Mouse (Mus musculus) v-Abl transformed pro-B cells (cell line): ENCODE data around the gene Gm17268.

Experiments
- in situ Hi-C, 2 experiments: fragments of 400-800 bp; cut with MboI; formaldehyde crosslinking; loops; one replicate each; pipeline ENCODE4 v1.15.1; 2025; ENCODE audit not compliant: unreplicated experiment in 2 of 2

Gene Gm17268

GRCm38 (mm10) chr11:82038535-82038934 is at the start of gene Gm17268:
TSS of gene Gm17268 (minus strand) at chr11:82038562.
- in situ Hi-C loops: no loop called here

- in situ Hi-C loops: no loop called here
Observed at GRCm38 (mm10) chr11:82084360-82084759, 46.0 kb upstream of the Gm17268 start.

GRCm38 (mm10) chr11:82080865-82081264 is 42.5 kb upstream of the Gm17268 start:
- in situ Hi-C loops: no loop called here

DNA sequence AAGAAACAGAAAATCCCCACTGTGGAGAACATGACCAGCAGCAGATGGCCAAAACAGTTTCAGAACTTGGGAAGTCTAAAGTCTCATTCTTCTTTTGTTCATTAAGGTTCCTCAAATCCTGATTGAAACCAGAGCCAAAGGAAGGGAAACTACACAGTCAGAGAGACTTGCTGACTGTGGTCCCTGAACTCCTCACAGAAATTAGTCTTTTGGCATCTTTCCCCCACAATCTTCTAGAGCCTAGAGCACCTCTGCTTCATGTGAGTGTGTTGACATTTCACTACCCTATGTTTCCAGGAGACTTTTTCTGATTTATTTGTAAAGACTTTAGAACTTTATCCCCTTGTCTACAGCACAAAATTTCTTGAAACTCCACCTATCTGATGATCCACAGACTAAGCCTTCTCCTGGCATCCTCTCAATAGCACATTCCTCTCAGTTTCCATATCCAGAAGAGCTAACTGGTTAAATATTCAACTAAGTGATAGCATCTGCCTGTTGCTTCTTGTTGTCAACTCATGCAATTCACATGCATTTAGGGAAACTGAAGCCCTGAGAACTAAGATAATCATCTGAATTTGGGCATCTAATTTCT is 39.9 kb upstream of the Gm17268 start:
- in situ Hi-C loops: no loop called here

GRCm38 (mm10) chr11:82077031-82077430 is 38.7 kb upstream of the Gm17268 start:
- in situ Hi-C loops: no loop called here

GRCm38 (mm10) chr11:82073686-82074085 is 35.3 kb upstream of the Gm17268 start:
- in situ Hi-C loops: loop anchor here in 1 of 2 experiments (25.0 kb wide), 1 partner anchor 1114 kb away; the partner anchor contains the start of genes Slfn3 and Slfn4

DNA sequence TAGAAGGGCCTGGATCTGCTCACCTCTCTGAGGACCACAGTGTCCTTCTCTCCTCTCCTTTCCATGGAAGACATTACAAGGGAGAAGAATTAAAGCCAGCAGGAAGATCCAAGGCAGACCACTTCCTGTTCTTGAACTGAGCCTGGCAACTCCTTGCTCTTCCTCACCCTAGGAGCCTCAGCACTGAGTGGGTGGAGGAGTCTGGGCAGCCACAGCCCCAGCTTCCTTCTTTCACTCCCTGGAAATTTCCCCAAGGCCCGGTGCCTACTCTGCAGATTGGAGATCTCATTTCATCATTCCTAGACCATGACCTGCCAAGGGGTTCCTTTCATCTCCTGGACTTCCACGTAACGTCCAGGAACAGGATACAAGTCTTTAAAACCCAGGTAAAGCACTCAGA is 34.6 kb upstream of the Gm17268 start:
- in situ Hi-C loops: loop anchor here in 1 of 2 experiments (25.0 kb wide), 1 partner anchor 1114 kb away; the partner anchor contains the start of genes Slfn3 and Slfn4

GRCm38 (mm10) chr11:82072374-82072773 is 34.0 kb upstream of the Gm17268 start:
- in situ Hi-C loops: loop anchor here in 1 of 2 experiments (25.0 kb wide), 1 partner anchor 1115 kb away; the partner anchor contains the start of genes Slfn3 and Slfn4

GRCm38 (mm10) chr11:82071076-82071475 is 32.7 kb upstream of the Gm17268 start:
- in situ Hi-C loops: loop anchor here in 1 of 2 experiments (25.0 kb wide), 1 partner anchor 1116 kb away; the partner anchor contains the start of genes Slfn3 and Slfn4

GRCm38 (mm10) chr11:82066953-82067571 is 28.7 kb upstream of the Gm17268 start:
- in situ Hi-C loops: loop anchor here in 1 of 2 experiments (25.0 kb wide), 1 partner anchor 1120 kb away; the partner anchor contains the start of genes Slfn3 and Slfn4

GRCm38 (mm10) chr11:82063454-82063853 is 25.1 kb upstream of the Gm17268 start:
- in situ Hi-C loops: loop anchor here in 1 of 2 experiments (25.0 kb wide), 1 partner anchor 1124 kb away; the partner anchor contains the start of genes Slfn3 and Slfn4

GRCm38 (mm10) chr11:82062226-82062625 is 23.9 kb upstream of the Gm17268 start:
- in situ Hi-C loops: loop anchor here in 1 of 2 experiments (25.0 kb wide), 1 partner anchor 1125 kb away; the partner anchor contains the start of genes Slfn3 and Slfn4

DNA sequence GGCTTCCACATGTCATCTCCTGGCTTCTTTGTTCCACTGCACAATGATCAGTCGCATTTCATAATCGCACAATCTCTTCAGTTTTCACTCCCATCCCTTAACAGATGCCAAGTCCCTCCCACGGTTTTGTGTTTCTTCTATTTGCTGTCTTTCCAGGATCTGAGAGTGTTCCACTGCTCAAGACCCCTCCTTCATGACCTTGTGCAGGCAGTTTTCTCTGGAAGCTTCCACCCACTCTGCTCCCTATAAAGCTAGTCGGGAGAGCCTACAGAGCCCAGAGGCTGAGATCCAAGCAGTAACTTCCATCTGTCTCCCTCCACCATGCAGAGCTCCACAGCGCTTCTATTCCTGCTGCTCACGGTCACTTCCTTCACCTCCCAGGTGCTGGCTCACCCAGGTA is 19.3 kb upstream of the Gm17268 start, which contains the start of gene Ccl11:
Gene Ccl11, plus strand, starts transcription at position 178 of the 400 bp plus-strand sequence.
- in situ Hi-C loops: loop anchor here in 1 of 2 experiments (25.0 kb wide), 1 partner anchor 1130 kb away; the partner anchor contains the start of genes Slfn3 and Slfn4

DNA sequence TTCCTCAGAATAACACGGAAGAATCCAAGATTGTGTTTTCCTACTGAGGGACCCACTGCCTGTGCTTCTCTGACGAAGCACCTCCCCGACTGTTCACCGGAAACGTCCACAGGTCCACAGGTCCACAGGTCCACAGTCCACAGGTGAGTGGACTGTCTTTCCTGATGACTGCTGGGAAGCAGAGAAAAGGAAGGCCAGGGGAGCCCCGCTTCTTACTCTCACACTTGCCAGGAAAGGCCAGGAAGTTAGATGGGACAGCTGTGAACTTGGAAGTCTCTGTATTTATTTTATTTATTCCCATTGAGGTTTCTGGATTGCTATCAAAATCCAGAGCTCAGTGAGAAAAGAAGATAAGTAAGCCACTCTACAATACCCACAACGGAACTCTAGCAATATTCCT is 15.5 kb upstream of the Gm17268 start:
- in situ Hi-C loops: loop anchor here in 1 of 2 experiments (5.0 to 25.0 kb wide), 3 partner anchors 123 to 1133 kb away; partner anchors contain the start of genes Slfn3 and Slfn4

GRCm38 (mm10) chr11:82047746-82048415 is 9.5 kb upstream of the Gm17268 start:
- in situ Hi-C loops: loop anchor here in 1 of 2 experiments (10.0 kb wide), 1 partner anchor 697 kb away; no protein-coding TSS in a partner anchor

DNA sequence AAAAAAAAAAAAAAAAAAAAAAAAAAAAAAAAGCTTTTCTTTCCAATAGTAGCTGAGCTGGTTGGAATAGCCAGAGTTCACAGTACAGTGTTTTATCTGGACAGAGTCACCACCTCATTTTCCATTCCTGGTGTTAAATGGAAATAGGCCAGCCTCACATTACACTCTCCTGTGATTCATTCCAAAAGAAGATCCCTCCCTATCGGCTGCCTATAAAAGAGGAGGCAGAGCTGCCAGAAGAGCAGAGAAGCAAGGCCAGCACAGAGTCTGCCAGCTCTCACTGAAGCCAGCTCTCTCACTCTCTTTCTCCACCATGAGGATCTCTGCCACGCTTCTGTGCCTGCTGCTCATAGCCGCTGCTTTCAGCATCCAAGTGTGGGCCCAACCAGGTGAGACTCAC is 7.1 kb upstream of the Gm17268 start, which contains the start of gene Ccl7:
Gene Ccl7, plus strand, starts transcription at position 242 of the 400 bp plus-strand sequence.
- in situ Hi-C loops: loop anchor here in 1 of 2 experiments (10.0 kb wide), 1 partner anchor 699 kb away; no protein-coding TSS in a partner anchor

DNA sequence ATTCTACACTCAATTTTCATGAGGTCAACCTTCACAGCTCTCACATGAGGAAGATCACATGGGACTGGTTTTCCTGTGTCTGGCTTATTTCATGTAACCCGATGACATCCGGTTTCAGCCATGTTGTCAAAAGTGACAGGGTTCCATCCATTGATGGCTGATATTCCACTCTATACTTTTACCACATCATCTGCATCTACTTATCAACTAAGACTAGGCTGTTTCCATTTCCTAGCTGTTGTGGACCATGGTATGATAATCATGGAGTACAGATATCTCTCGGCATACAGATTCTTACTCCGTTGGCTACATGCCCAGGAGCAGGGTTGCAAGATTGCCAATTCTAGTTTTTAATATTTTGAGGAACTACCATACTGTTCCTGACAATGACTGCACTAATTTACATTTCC is 3.3 kb upstream of the Gm17268 start:
- in situ Hi-C loops: loop anchor here in 1 of 2 experiments (10.0 kb wide), 1 partner anchor 703 kb away; no protein-coding TSS in a partner anchor

DNA sequence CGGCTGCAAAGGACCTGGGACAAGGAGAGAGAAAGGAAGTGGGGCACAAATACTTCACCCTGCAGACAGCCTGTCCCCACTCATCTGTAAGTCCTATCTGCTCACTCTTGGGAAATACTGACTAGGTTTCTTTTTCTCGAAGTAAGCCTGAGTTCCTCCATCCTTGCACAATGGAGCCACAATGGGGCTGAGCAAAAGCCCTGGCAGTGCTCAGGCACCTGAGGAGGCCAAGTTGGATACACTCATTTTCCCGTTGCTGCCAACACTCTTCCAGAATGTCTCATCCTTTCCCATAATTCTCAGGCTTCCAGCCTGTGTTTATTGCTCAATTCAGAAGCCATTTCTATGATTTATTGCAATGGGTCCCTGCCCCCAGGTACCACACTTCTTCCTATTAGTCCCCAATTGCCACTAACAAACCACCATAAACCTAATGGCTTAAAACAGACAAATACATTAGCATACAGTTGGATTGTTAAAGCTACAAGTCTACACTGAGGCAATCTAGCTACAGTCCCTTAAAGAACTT is 834 bp upstream of the Gm17268 start:
- in situ Hi-C loops: no loop called here

GRCm38 (mm10) chr11:82035857-82036256 is 2.5 kb downstream of the Gm17268 start:
- in situ Hi-C loops: no loop called here

DNA sequence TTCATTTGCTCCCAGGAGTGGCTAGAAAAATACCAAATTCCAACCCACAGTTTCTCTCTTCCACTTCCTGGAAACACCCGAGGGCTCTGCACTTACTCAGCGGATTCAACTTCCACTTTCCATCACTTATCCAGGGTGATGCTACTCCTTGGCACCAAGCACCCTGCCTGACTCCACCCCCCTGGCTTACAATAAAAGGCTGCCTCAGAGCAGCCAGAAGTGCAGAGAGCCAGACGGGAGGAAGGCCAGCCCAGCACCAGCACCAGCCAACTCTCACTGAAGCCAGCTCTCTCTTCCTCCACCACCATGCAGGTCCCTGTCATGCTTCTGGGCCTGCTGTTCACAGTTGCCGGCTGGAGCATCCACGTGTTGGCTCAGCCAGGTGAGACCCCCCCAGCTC is 3.0 kb downstream of the Gm17268 start, which contains the start of gene Ccl2:
Gene Ccl2, plus strand, starts transcription at position 216 of the 400 bp plus-strand sequence.
- in situ Hi-C loops: no loop called here
